8 mouse cellular contexts compared by ENCODE assay signal in genomic region chr11:40692101-40692509, GRCm38 (mm10). TPM values are rescaled to one million over a fixed set of nuclear protein-coding genes. Genes with fewer than 3 reads are reported as not detected.
DNase-seq lines count a peak whose midpoint lies in the region; ATAC-seq and TF ChIP-seq lines count a peak whose summit lies in the region.

No protein-coding gene starts in this region.

- ATAC-seq in heart, embryonic 13.5 days (ENCODE audit: extremely low read depth, insufficient number of reproducible peaks, low FRiP score, low TSS enrichment): peak; percentile 67; the same call in 1 of the 2 replicates
- ATAC-seq in embryonic facial prominence, embryonic 15.5 days (ENCODE audit: insufficient number of reproducible peaks, low FRiP score, low TSS enrichment, low read depth): peak; percentile 63
- ATAC-seq in neural tube, embryonic 12.5 days (ENCODE audit: low FRiP score, low read depth): peak; percentile 74

- peak overlapping the region; percentile 98 for H3K27ac ChIP-seq in heart, embryonic 13.5 days (replicated peaks)
- H3K27ac ChIP-seq in embryonic facial prominence, embryonic 15.5 days (replicated peaks): peak overlapping the region; percentile 97
- H3K27ac ChIP-seq in limb, embryonic 10.5 days: peak overlapping the region; percentile 96
- H3K27ac ChIP-seq in neural tube, embryonic 12.5 days: 0 out of 2 replicates have a peak overlapping the region, but pooled peaks have one; percentile 26

- no peak for DNase-seq in heart, adult 9 months (ENCODE audit: low spot score in 2 of 2)
- DNase-seq in limb, embryonic 10.5 days (ENCODE audit: low spot score): no peak
- DNase-seq in testis, postnatal 10 days (ENCODE audit: low spot score): no peak
- DNase-seq in layer of hippocampus, adult 8-10 months (ENCODE audit: low spot score in 2 of 2): no peak

- no peak for TF ChIP-seq CTCF in E14TG2a.4 (conservative IDR thresholded peaks at IDR 0.05; ENCODE audit: low read length)

- no peaks in the 10 kb centered on the region for H3K27me3 ChIP-seq in heart, embryonic 13.5 days (replicated peaks)
- H3K27me3 ChIP-seq in E14TG2a.4 (ENCODE audit: insufficient read depth, low read length): no peaks in the 10 kb centered on the region
- no peaks in the 10 kb centered on the region for H3K27me3 ChIP-seq in embryonic facial prominence, embryonic 15.5 days
- no peaks in the 10 kb centered on the region for H3K27me3 ChIP-seq in limb, embryonic 10.5 days (ENCODE audit: low read depth, poor library complexity, severe bottlenecking)
- no peaks in the 10 kb centered on the region for H3K27me3 ChIP-seq in neural tube, embryonic 12.5 days (replicated peaks)

- H3K4me3 ChIP-seq in heart, embryonic 13.5 days: peak overlapping the region; percentile 96
- H3K4me3 ChIP-seq in E14TG2a.4 (replicated peaks; ENCODE audit: low read length): peak overlapping the region; percentile 93
- H3K4me3 ChIP-seq in embryonic facial prominence, embryonic 15.5 days (replicated peaks): peak overlapping the region; percentile 71
- peak overlapping the region; percentile 88 for H3K4me3 ChIP-seq in limb, embryonic 10.5 days
- peak overlapping the region; percentile 83 for H3K4me3 ChIP-seq in neural tube, embryonic 12.5 days

- H3K36me3 ChIP-seq in heart, embryonic 13.5 days: peaks cover 9% of the 10 kb centered on the region
- peaks cover 31% of the 10 kb centered on the region for H3K36me3 ChIP-seq in E14TG2a.4 (ENCODE audit: insufficient read depth, low read length)
- peaks cover 6% of the 10 kb centered on the region for H3K36me3 ChIP-seq in embryonic facial prominence, embryonic 15.5 days
- H3K36me3 ChIP-seq in limb, embryonic 10.5 days: peaks cover 21% of the 10 kb centered on the region
- peaks cover 9% of the 10 kb centered on the region; the same call in 1 of the 2 replicates for H3K36me3 ChIP-seq in neural tube, embryonic 12.5 days

- peak overlapping the region; percentile 90 for H3K9ac ChIP-seq in heart, embryonic 13.5 days
- H3K9ac ChIP-seq in embryonic facial prominence, embryonic 15.5 days: peak overlapping the region; percentile 71
- H3K9ac ChIP-seq in neural tube, embryonic 12.5 days: peak overlapping the region; percentile 75

- 0% methylated on average over 28 of the region's 28 CpGs for WGBS in heart, embryonic 13.5 days
- under 1% methylated on average over 28 of the region's 28 CpGs for WGBS in embryonic facial prominence, embryonic 15.5 days
- under 1% methylated on average over 28 of the region's 28 CpGs for WGBS in limb, embryonic 10.5 days
- 0% methylated on average over 28 of the region's 28 CpGs for WGBS in neural tube, embryonic 12.5 days

- H3K4me2 ChIP-seq in heart, embryonic 13.5 days: peak overlapping the region; percentile 98
- peak overlapping the region; percentile 81 for H3K4me2 ChIP-seq in embryonic facial prominence, embryonic 15.5 days (replicated peaks)
- peak overlapping the region; percentile 88 for H3K4me2 ChIP-seq in neural tube, embryonic 12.5 days (replicated peaks)

- no peaks in the 10 kb centered on the region for H3K9me3 ChIP-seq in heart, embryonic 13.5 days
- H3K9me3 ChIP-seq in E14TG2a.4 (ENCODE audit: low read length): no peaks in the 10 kb centered on the region
- no peaks in the 10 kb centered on the region for H3K9me3 ChIP-seq in embryonic facial prominence, embryonic 15.5 days (replicated peaks)
- H3K9me3 ChIP-seq in limb, embryonic 10.5 days (replicated peaks): no peaks in the 10 kb centered on the region
- H3K9me3 ChIP-seq in neural tube, embryonic 12.5 days: no peaks in the 10 kb centered on the region

- H3K4me1 ChIP-seq in heart, embryonic 13.5 days: peaks cover 27% of the 10 kb centered on the region
- peaks cover 46% of the 10 kb centered on the region for H3K4me1 ChIP-seq in E14TG2a.4 (replicated peaks; ENCODE audit: low read depth, low read length)
- H3K4me1 ChIP-seq in embryonic facial prominence, embryonic 15.5 days: peaks cover 25% of the 10 kb centered on the region
- H3K4me1 ChIP-seq in limb, embryonic 10.5 days: peaks cover 16% of the 10 kb centered on the region
- peaks cover 21% of the 10 kb centered on the region for H3K4me1 ChIP-seq in neural tube, embryonic 12.5 days

RNA-seq across cellular contexts. Expression of gene Mat2b, which starts 2.9 kb away (rescaled TPM):
- polyA plus RNA-seq in heart, embryonic 13.5 days (2015; fragmentation: Nextera tagmentation; extraction: Ambion mirVana): 106 and 114 TPM in 2 replicates
- 96.0 and 107 TPM in 2 replicates for polyA plus RNA-seq in embryonic facial prominence, embryonic 15.5 days (2015; fragmentation: Nextera tagmentation; extraction: Ambion mirVana)
- 116 and 123 TPM in 2 replicates for polyA plus RNA-seq in limb, embryonic 10.5 days (2016; fragmentation: Nextera tagmentation; extraction: Ambion mirVana)
- 78.5 and 80.2 TPM in 2 replicates for polyA plus RNA-seq in neural tube, embryonic 12.5 days (2016; fragmentation: Nextera tagmentation; extraction: Ambion mirVana)
- 100 to 1,000 TPM; 120 to 127 (median 125) TPM for total RNA-seq in layer of hippocampus, adult 8-10 months (2022)

RNA-seq across cellular contexts. Expression of gene Hmmr, which starts 41.1 kb away (rescaled TPM):
- polyA plus RNA-seq in heart, embryonic 13.5 days (2015; fragmentation: Nextera tagmentation; extraction: Ambion mirVana): 45.6 and 48.9 TPM in 2 replicates
- 35.1 and 35.5 TPM in 2 replicates for polyA plus RNA-seq in embryonic facial prominence, embryonic 15.5 days (2015; fragmentation: Nextera tagmentation; extraction: Ambion mirVana)
- polyA plus RNA-seq in limb, embryonic 10.5 days (2016; fragmentation: Nextera tagmentation; extraction: Ambion mirVana): 54.2 and 55.5 TPM in 2 replicates
- 33.7 and 33.8 TPM in 2 replicates for polyA plus RNA-seq in neural tube, embryonic 12.5 days (2016; fragmentation: Nextera tagmentation; extraction: Ambion mirVana)
- total RNA-seq in layer of hippocampus, adult 8-10 months (2022): under 1 TPM in 3 of 4 experiments, not detected in 1; 0.37 to 0.57 (median 0.45) TPM

RNA-seq across cellular contexts. Expression of gene Nudcd2, which starts 41.4 kb away (rescaled TPM):
- 102 and 106 TPM in 2 replicates for polyA plus RNA-seq in heart, embryonic 13.5 days (2015; fragmentation: Nextera tagmentation; extraction: Ambion mirVana)
- polyA plus RNA-seq in embryonic facial prominence, embryonic 15.5 days (2015; fragmentation: Nextera tagmentation; extraction: Ambion mirVana): 118 and 124 TPM in 2 replicates
- polyA plus RNA-seq in limb, embryonic 10.5 days (2016; fragmentation: Nextera tagmentation; extraction: Ambion mirVana): 232 and 242 TPM in 2 replicates
- polyA plus RNA-seq in neural tube, embryonic 12.5 days (2016; fragmentation: Nextera tagmentation; extraction: Ambion mirVana): 122 and 124 TPM in 2 replicates
- total RNA-seq in layer of hippocampus, adult 8-10 months (2022): 10 to 100 TPM; 16.7 to 21.6 (median 18.3) TPM

Comparison
In these comparisons a context has a peak if more than half of its experiments do, and no peak if none do; other contexts are left out.
1. H3K27ac ChIP-seq: peak in every context shown above with its lines; median percentile 98 in heart, embryonic 13.5 days; 97 in embryonic facial prominence, embryonic 15.5 days; 96 in limb, embryonic 10.5 days; 26 in neural tube, embryonic 12.5 days.